Mouse (Mus musculus): ENCODE results near the gene Adh6a. TPM values are rescaled to one million over a fixed set of nuclear protein-coding genes. Genes with fewer than 3 reads are reported as not detected.

Gene Adh6a
- polyA plus RNA-seq (2012; rRNA removed), result not detected in 2 replicates
- polyA plus RNA-seq (2014; fragmentation: Nextera tagmentation; extraction: Ambion mirVana), result 0.28 TPM in 1 of 2 replicates, not detected in the other

DNA sequence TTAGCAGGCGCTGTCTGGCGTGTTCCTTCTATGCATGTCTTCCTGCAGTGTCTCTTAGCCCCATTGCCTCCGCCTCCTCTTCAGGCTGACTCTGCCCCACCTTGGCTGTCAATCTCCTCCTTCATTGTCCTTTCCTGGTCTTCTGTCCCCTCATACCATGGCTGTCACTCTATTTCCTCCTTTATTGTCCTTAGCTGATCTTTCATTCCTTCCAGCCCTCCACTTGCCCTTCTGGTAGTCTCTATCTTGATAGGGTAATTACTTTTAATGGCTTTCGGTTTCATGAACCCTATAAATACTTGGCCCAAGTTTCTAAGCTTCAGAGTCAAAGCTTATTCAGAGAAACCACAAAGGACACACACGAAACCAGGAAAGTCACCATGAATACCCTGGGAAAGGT, at the start of gene Adh6a:
Gene Adh6a, plus strand, starts transcription at position 322 of the 400 bp plus-strand sequence.
- H3K4me3 ChIP-seq (replicated peaks; ENCODE audit: low read length), result no peak within 1 kb of the TSS
- H3K27me3 ChIP-seq (ENCODE audit: control insufficient read depth, insufficient read depth, low read length), result no peaks in the 10 kb centered on the region
- WGBS, result 73% methylated on average over 5 of the region's 5 CpGs
- no peak for ATAC-seq (ENCODE audit: low FRiP score, low read depth)
- TF ChIP-seq POLR2A (IDR thresholded peaks at IDR 0.05; ENCODE audit: borderline replicate concordance, extremely low read depth, insufficient read depth, insufficient read length), result no peak
- no peak for DNase-seq (ENCODE audit: low spot score)
- no peaks in the 10 kb centered on the region for H3K9me3 ChIP-seq (ENCODE audit: control insufficient read depth, low read length)
- no peak within 1 kb of the TSS for H3K27ac ChIP-seq (replicated peaks; ENCODE audit: low read depth, low read length)
- H3K4me1 ChIP-seq (ENCODE audit: control insufficient read depth, insufficient read depth, low read length), result no peaks in the 10 kb centered on the region
- H3K4me2 ChIP-seq (replicated peaks; ENCODE audit: low read depth, low read length, severe bottlenecking), result no peak within 1 kb of the TSS
- H3K36me3 ChIP-seq (ENCODE audit: control insufficient read depth, insufficient read depth, low read length), result no peaks in the 10 kb centered on the region
- no peak within 1 kb of the TSS for H3K9ac ChIP-seq (ENCODE audit: low read depth, low read length, severe bottlenecking)

DNA sequence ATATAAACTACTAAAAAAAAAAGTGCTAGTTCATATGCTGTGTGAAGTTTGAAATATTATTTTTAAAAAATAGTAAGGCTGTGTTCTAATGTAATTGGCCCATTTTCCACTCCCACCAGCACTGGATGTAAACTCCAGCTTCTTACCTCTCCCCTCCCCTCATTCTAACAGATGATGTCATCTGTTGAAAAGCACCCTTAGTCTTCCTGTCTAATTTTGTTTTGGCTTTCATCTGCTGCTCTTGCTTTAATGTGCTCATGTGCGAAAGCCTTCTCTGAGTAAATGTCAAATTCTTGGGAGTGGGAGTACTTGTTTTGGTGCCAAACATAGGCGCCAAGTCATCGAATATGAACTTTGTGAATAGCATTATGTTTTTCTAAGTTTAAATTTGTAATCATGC, 48.4 kb upstream of the Adh6a start:
- Histone ChIP-seq H3K27ac (replicated peaks; ENCODE audit: low read depth, low read length) (no peak overlapping the region), H3K27me3 (ENCODE audit: control insufficient read depth, insufficient read depth, low read length) (no peaks in the 10 kb centered on the region), H3K9ac (ENCODE audit: low read depth, low read length, severe bottlenecking) (no peak overlapping the region), H3K36me3 (ENCODE audit: control insufficient read depth, insufficient read depth, low read length) (no peaks in the 10 kb centered on the region), H3K4me3 (replicated peaks; ENCODE audit: low read length) (no peak overlapping the region), H3K4me2 (replicated peaks; ENCODE audit: low read depth, low read length, severe bottlenecking) (no peak overlapping the region), H3K4me1 (ENCODE audit: control insufficient read depth, insufficient read depth, low read length) (no peaks in the 10 kb centered on the region), H3K9me3 (ENCODE audit: control insufficient read depth, low read length) (no peaks in the 10 kb centered on the region)
- DNase-seq (ENCODE audit: low spot score) (no peak), ATAC-seq (ENCODE audit: low FRiP score, low read depth) (no peak)
- WGBS, result 69% methylated on average over 3 of the region's 3 CpGs
- TF ChIP-seq POLR2A (IDR thresholded peaks at IDR 0.05; ENCODE audit: borderline replicate concordance, extremely low read depth, insufficient read depth, insufficient read length), result no peak

DNA sequence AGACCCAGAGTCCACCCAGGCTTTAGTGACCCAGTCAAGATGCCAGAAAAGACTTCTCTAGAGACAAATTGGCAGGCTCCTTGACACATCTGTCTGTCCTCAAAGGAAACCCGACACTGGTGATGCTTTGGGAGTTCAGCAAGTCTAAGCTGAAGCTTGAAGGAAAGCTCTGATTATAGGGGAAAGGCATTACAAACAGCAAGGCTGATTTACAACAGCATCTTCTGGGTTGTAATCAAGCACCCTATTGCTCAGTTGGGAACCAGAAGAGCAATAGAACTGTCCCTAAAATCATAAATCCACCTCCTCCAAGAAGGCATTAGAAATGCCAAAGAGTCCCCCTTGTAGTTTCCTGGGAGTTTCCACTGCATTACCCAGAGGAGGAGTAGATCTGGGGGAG, 42.6 kb upstream of the Adh6a start:
- TF ChIP-seq POLR2A (IDR thresholded peaks at IDR 0.05; ENCODE audit: borderline replicate concordance, extremely low read depth, insufficient read depth, insufficient read length), result no peak
- H3K27ac ChIP-seq (replicated peaks; ENCODE audit: low read depth, low read length), result no peak overlapping the region
- ATAC-seq (ENCODE audit: low FRiP score, low read depth), result no peak
- DNase-seq (ENCODE audit: low spot score), result no peak
- H3K36me3 ChIP-seq (ENCODE audit: control insufficient read depth, insufficient read depth, low read length), result no peaks in the 10 kb centered on the region
- H3K4me2 ChIP-seq (replicated peaks; ENCODE audit: low read depth, low read length, severe bottlenecking), result no peak overlapping the region
- WGBS, result 0% methylated on average over 1 of the region's 1 CpGs
- H3K9me3 ChIP-seq (ENCODE audit: control insufficient read depth, low read length), result no peaks in the 10 kb centered on the region
- no peaks in the 10 kb centered on the region for H3K27me3 ChIP-seq (ENCODE audit: control insufficient read depth, insufficient read depth, low read length)
- H3K9ac ChIP-seq (ENCODE audit: low read depth, low read length, severe bottlenecking), result no peak overlapping the region
- H3K4me3 ChIP-seq (replicated peaks; ENCODE audit: low read length), result no peak overlapping the region
- H3K4me1 ChIP-seq (ENCODE audit: control insufficient read depth, insufficient read depth, low read length), result peaks cover 5% of the 10 kb centered on the region

DNA sequence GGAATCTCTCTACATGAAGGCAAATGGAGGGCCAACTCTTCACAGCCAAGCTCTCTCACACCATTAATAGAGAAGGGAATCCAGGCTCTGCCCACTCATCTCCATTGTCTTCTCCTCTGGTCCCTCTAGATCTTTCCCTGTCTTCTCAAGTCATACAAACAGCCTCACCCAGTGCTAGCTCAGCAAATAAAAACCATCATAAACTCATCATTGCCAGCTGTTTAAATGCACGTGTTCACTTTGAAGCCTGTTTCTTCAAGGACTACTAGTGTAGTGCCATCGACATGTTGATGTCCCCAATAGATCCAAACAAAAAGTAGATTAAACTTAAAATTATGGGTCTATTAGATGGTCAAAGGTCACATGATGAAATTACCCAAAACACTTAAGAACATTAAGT, 41.8 kb upstream of the Adh6a start:
- ATAC-seq (ENCODE audit: low FRiP score, low read depth), result no peak
- H3K27me3 ChIP-seq (ENCODE audit: control insufficient read depth, insufficient read depth, low read length), result no peaks in the 10 kb centered on the region
- H3K4me2 ChIP-seq (replicated peaks; ENCODE audit: low read depth, low read length, severe bottlenecking), result no peak overlapping the region
- H3K27ac ChIP-seq (replicated peaks; ENCODE audit: low read depth, low read length), result no peak overlapping the region
- H3K9me3 ChIP-seq (ENCODE audit: control insufficient read depth, low read length), result no peaks in the 10 kb centered on the region
- H3K4me1 ChIP-seq (ENCODE audit: control insufficient read depth, insufficient read depth, low read length), result peaks cover 5% of the 10 kb centered on the region
- TF ChIP-seq POLR2A (IDR thresholded peaks at IDR 0.05; ENCODE audit: borderline replicate concordance, extremely low read depth, insufficient read depth, insufficient read length), result no peak
- DNase-seq (ENCODE audit: low spot score), result no peak
- H3K4me3 ChIP-seq (replicated peaks; ENCODE audit: low read length), result no peak overlapping the region
- WGBS, result 39% methylated on average over 2 of the region's 2 CpGs
- H3K9ac ChIP-seq (ENCODE audit: low read depth, low read length, severe bottlenecking), result no peak overlapping the region
- no peaks in the 10 kb centered on the region for H3K36me3 ChIP-seq (ENCODE audit: control insufficient read depth, insufficient read depth, low read length)

DNA sequence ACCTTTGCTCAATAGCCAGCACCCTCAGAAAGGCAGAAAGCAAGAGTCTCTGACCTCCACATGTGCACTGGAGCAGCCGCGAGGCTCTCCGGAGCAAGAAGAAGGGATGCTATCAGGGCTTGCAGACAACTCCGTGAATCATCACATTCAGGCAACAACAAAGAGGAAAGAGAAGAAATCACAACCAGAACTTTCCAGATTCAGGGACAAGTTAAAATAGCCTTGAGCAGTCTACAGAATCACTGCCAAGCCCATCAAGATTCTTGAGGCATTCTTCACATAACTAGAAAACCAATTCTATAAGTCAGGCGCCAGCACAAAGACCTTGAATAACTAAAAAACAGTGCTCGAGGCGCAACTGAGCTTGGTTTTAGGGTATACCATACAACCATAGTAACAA, 40.0 kb upstream of the Adh6a start:
- no peak overlapping the region for H3K9ac ChIP-seq (ENCODE audit: low read depth, low read length, severe bottlenecking)
- no peak for ATAC-seq (ENCODE audit: low FRiP score, low read depth)

DNA sequence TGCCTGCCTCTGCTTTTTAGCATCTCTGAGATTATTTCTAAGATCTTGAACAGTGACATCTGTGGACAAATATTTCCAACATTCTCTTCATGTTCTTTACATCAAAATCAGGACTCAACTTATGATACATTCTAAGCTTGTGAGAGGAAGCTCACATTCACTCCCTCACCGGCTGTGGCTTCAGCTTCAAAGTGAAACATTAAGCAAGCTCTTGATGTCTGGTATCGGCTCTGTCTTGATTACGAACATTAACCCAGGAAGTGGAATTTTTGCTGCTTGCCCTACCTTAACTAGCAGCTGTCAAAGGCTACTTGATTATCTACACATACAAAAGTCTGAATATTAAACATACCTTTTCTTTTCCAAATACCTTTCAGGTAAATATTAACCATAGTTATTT, 38.0 kb upstream of the Adh6a start:
- WGBS, result 69% methylated on average over 3 of the region's 3 CpGs
- DNase-seq (ENCODE audit: low spot score) (no peak), ATAC-seq (ENCODE audit: low FRiP score, low read depth) (no peak)
- Histone ChIP-seq H3K9me3 (ENCODE audit: control insufficient read depth, low read length) (no peaks in the 10 kb centered on the region), H3K4me2 (replicated peaks; ENCODE audit: low read depth, low read length, severe bottlenecking) (no peak overlapping the region), H3K27me3 (ENCODE audit: control insufficient read depth, insufficient read depth, low read length) (no peaks in the 10 kb centered on the region), H3K9ac (ENCODE audit: low read depth, low read length, severe bottlenecking) (no peak overlapping the region), H3K4me3 (replicated peaks; ENCODE audit: low read length) (no peak overlapping the region), H3K4me1 (ENCODE audit: control insufficient read depth, insufficient read depth, low read length) (peaks cover 10% of the 10 kb centered on the region), H3K27ac (replicated peaks; ENCODE audit: low read depth, low read length) (no peak overlapping the region), H3K36me3 (ENCODE audit: control insufficient read depth, insufficient read depth, low read length) (no peaks in the 10 kb centered on the region)
- no peak for TF ChIP-seq POLR2A (IDR thresholded peaks at IDR 0.05; ENCODE audit: borderline replicate concordance, extremely low read depth, insufficient read depth, insufficient read length)

More for the DNA sequence above, 40.0 kb upstream of the Adh6a start:
- H3K27ac ChIP-seq (replicated peaks; ENCODE audit: low read depth, low read length), result no peak overlapping the region
- no peak overlapping the region for H3K4me3 ChIP-seq (replicated peaks; ENCODE audit: low read length)
- no peaks in the 10 kb centered on the region for H3K9me3 ChIP-seq (ENCODE audit: control insufficient read depth, low read length)
- WGBS, result 76% methylated on average over 7 of the region's 7 CpGs
- H3K36me3 ChIP-seq (ENCODE audit: control insufficient read depth, insufficient read depth, low read length), result no peaks in the 10 kb centered on the region
- no peak overlapping the region for H3K4me2 ChIP-seq (replicated peaks; ENCODE audit: low read depth, low read length, severe bottlenecking)
- H3K27me3 ChIP-seq (ENCODE audit: control insufficient read depth, insufficient read depth, low read length), result no peaks in the 10 kb centered on the region
- no peak for TF ChIP-seq POLR2A (IDR thresholded peaks at IDR 0.05; ENCODE audit: borderline replicate concordance, extremely low read depth, insufficient read depth, insufficient read length)
- peaks cover 10% of the 10 kb centered on the region for H3K4me1 ChIP-seq (ENCODE audit: control insufficient read depth, insufficient read depth, low read length)
- DNase-seq (ENCODE audit: low spot score), result peak; percentile 39
